Mouse (Mus musculus): Measurements from ENCODE around the gene Mctp1.
"Not testable (repeated sequence)": the region's sequence is repeated elsewhere in the genome, so short reads cannot be mapped to it uniquely, and the experiment has no call there.

Gene Mctp1

GRCm38 (mm10) chr13:76971046-76971445, 586.7 kb downstream of the Mctp1 start:
- not testable (repeated sequence) for DNase-seq

- DNase-seq: no peak
Measured at GRCm38 (mm10) chr13:77002628-77003027, 618.3 kb downstream of the Mctp1 start.

GRCm38 (mm10) chr13:77003684-77004083, 619.3 kb downstream of the Mctp1 start:
- DNase-seq: no peak

- DNase-seq: no peak
Measured at GRCm38 (mm10) chr13:77018851-77019250, 634.5 kb downstream of the Mctp1 start.

- DNase-seq: no peak
Measured at GRCm38 (mm10) chr13:77029594-77029993, 645.3 kb downstream of the Mctp1 start.

GRCm38 (mm10) chr13:77043375-77043774, 659.0 kb downstream of the Mctp1 start:
- DNase-seq: no peak

GRCm38 (mm10) chr13:77045375-77045774, 661.0 kb downstream of the Mctp1 start:
- no peak for DNase-seq

- DNase-seq: peak in 1 of 2 experiments; percentile 11
Measured at GRCm38 (mm10) chr13:77046416-77046815, 662.1 kb downstream of the Mctp1 start.

GRCm38 (mm10) chr13:77047179-77047931, 663.0 kb downstream of the Mctp1 start:
- peak; percentile 13 to 24 for DNase-seq

GRCm38 (mm10) chr13:77048461-77048860, 664.1 kb downstream of the Mctp1 start:
- peak; percentile 21 to 47 for DNase-seq

GRCm38 (mm10) chr13:77049736-77050135, 665.4 kb downstream of the Mctp1 start:
- DNase-seq: no peak

GRCm38 (mm10) chr13:77063221-77063620, 678.9 kb downstream of the Mctp1 start:
- DNase-seq: no peak

- DNase-seq: no peak
Measured at GRCm38 (mm10) chr13:77068847-77069246, 684.5 kb downstream of the Mctp1 start.

GRCm38 (mm10) chr13:77072030-77072429, 687.7 kb downstream of the Mctp1 start:
- no peak for DNase-seq

Data from cerebellum, postnatal 36 days (tissue).